Mouse (Mus musculus) mature B cell (primary cell): ENCODE results near the gene Chuk.

Source experiments
- in situ Hi-C: fragments of 300-500 bp; cut with MboI; formaldehyde crosslinking; loops from 2 replicates; pipeline ENCODE4 v1.14.3; 2019

Gene Chuk

GRCm38 (mm10) chr19:44042121-44042520, 65.2 kb downstream of the Chuk start:
- in situ Hi-C loops: no loop called here

GRCm38 (mm10) chr19:44033396-44033795, 73.9 kb downstream of the Chuk start:
- in situ Hi-C loops: no loop called here

DNA sequence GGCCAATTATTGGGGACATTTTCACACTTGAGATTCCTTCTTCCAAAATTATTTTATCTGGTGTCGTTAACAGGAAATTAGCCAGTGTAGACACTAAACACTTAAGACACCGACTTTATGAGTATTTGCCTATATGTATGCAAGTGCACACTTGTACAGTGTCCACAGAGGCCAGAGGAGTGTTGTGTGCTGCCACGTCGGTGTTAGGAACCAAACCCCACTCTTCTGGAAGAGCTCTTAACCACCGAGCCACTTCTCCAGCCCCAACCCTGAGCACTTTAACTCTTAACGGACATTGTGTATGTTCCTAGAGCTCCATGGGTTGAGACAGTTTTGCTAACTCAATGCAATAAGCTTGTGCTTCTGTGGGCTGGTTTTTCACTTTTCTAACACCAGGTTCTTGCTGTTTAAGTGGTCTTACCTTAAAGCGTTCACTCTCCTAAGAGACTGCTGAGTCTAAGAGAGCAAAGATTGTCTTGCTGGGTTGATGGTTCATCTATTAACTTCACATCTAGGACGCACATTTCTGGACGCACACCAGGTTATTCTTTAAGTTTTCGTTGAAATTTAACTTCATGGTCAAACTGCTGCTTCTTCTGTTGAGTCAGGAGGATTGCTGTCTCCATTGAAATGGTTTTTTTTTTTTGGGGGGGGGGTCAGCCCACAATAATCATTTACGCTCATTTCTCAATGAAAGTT, 75.1 kb downstream of the Chuk start:
- in situ Hi-C loops: no loop called here

DNA sequence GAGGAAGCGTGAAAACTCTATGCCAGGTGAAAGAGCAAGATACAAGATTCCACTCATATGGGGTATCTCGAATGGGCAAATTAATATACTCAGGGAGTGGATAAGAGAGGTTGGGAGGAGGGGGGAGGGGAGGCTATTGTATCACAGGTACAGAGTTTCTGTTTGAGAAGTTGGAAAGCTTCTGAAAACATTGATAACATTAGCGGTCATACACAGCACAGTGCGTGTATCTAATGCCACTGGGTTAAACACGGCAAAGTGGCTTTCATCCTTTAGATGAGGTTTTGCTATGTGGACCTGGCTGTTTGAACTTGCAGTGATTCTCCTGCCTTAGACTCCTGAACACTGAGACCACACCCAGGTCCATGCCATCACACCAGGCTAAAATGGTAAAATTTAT, 77.3 kb downstream of the Chuk start:
- in situ Hi-C loops: no loop called here

- in situ Hi-C loops: no loop called here
Observed at GRCm38 (mm10) chr19:44028972-44029371, 78.3 kb downstream of the Chuk start, which contains the start of gene Cyp2c23. Gene Cyp2c23 (minus strand): TSS chr19:44029208.

- in situ Hi-C loops: no loop called here
Observed at GRCm38 (mm10) chr19:44026956-44027530, 80.2 kb downstream of the Chuk start.

DNA sequence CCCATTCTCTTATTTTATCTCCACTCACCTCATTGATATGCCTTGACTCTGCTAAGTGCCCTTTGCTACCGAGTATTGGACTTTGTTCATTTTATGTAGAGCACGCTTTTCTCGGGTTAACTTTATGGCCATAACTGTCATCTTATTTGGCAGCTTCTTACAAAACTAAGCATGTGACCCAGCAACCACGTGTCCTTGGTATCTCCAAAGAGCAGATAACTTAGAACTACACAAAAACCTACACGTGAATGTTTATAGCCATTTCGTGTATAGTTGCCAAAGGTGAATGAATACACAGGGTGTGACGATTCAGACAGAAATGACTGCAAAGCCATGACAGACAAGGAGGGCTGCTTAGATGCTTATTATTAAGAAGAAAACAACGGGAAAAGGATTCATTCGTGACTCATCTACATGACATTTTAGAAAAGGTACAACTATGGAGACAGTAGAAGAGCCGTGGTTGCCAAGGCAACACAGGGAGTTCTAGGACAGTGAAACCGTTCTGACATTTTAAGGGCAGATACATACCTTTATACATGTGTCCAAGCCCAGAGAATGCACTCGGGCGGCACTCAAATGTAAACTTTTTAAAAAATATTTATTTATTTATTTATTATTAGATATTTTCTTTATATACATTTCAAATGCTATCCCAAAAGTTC, 82.2 kb downstream of the Chuk start:
- in situ Hi-C loops: no loop called here
